Mouse (Mus musculus): Measurements from ENCODE around the gene Catsperg1.
"Not testable (repeated sequence)": the region's sequence is repeated elsewhere in the genome, so short reads cannot be mapped to it uniquely, and the experiment has no call there.

The Catsperg1 gene

DNA sequence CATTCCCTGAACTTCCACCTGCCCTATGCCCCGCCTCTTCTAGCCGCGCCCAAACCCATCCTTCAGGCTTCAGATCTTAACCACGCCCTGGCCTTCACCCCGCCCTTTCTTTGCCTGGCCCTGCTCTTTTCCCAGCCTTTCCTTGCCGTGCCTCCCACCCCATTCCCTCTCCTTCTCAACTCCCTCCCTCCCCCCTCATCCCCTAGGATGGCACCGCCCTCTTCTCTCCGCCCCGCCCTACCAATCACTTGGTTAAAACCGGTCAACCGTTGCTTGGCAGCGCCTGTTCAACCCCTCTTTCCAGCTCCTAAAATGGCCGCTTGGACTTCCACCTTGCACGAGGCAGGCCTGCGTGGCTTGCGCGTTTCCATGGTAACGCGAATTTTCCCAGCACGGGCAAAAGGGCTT lies at the start of gene Catsperg1:
Catsperg1 (minus strand) TSS at position 361 of the 408 bp plus-strand sequence.
- DNase-seq (ENCODE audit: low spot score in 2 of 2): no peak

DNA sequence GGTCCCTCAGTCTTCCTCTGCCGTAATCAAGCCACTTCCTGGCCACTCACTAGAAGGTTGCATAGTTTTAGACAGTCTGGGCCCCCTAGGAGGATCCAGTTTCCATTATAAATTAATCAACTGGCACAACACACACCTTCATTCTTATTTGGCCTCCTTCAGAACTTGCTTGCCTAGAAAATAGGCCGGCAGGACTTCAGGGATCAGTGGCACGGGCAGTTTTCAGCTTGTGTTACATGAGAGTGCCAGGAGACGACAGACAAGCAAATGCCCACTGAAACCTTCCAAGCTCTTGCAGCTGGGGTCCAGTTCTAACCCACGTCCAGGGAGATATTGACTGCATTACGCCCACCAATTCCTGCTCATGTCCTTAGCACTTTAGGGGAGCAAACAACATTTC lies 48.3 kb upstream of the Catsperg1 start:
- DNase-seq (ENCODE audit: low spot score in 2 of 2): no peak

DNA sequence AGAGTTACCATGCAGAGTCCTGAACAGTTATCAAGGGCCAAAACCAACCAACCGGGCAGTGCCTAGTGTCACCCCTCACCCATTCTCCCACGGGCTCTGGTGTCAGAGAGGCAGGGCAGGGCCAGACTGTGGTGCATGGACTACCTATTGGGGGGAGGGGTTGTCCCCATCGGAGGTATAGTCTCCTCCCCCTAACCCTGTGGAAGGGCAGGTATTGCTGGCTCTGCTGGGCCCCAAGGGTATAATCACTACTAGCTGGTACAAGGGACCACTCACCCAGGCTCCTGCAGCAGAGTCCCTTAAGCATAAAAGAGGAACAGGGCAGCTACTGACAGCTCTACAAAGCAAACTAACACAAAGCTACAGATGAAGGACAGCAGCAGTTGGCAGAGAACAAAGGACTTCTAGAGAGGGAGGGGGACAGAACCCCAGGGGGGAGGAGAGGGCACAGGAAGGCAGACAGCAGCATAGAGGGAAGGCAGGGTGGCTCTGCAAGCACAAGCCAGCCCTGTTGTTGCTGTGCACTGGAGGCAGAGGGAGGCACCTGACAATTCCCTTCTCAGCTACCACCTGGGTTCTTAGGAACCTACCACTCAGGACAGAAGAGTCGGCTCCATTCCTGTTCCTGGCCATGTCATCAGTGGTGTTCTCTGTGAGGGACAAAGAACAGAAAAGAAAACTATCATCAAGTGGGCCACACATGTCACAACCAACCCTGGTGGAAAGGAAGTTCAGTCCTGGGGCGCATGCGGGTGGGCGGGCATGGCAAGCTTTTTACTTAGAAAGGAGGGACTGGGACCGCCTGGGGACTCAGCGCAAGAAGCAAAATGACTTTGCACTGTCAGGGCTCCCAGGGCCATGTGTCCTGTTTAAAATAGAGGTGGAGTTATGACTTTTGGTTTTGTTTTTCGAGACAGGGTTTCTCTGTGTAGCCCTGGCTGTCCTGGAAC lies 46.2 kb upstream of the Catsperg1 start:
- DNase-seq (ENCODE audit: low spot score in 2 of 2): peak; percentile 31 to 32

DNA sequence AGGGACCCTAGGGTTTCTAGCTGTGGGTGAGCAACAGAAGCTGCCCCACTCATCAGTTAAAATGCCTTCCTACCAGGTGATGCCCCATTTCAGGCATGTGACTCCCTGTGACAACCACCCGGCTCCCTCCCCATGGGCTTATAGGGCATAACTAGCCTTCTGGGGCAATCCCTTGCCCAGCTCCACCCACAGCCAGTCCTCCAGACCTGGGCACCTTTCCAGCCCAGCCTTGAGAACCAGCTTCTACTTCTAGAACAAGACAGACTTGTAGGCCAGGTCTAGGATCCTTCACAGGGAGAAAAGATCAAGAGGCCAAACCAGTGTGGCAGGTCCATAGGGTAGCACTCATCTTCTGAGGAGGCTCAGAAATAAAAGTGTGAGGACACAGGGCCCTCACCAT lies 43.5 kb upstream of the Catsperg1 start:
- no peak for DNase-seq (ENCODE audit: low spot score in 2 of 2)

DNA sequence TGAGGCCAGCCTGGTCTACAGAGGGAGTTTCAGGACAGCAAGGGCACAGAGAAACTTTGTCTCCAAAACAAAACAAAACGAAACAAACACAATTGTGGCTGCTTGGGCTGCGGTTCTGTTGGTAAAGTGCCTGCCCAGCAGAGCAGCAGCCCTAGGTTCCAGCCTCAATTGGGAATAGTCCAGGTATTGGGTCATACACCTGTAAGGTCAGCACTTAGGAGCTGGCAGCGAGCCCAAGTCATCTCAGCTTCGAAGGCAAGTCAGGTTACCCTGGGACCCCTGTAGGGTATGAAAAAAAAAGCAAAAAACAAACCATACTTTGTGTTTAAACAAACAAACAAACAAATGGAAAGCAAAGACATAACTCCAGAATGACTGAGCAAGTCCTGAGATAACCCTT lies 42.0 kb upstream of the Catsperg1 start:
- DNase-seq (ENCODE audit: low spot score in 2 of 2): no peak

DNA sequence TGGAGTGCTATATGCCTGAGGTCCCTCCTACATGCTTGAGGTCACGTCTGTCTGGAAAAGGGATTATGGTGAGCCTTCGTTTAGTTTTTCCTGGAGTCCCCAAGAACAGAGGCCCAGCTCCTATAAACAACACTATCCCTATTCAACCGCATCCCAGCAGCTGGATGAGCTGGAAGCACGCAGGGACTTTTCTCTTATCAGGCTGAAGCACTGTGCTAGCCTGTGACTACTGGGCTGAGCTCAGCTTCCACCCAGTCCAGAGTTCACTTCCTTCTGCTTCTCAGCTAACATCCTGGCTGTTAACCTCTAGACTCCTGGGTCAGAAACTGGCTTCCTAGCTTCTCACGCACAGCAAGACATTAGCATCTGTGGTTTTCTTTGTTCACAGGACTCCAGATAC lies 40.0 kb upstream of the Catsperg1 start:
- DNase-seq (ENCODE audit: low spot score in 2 of 2): no peak

DNA sequence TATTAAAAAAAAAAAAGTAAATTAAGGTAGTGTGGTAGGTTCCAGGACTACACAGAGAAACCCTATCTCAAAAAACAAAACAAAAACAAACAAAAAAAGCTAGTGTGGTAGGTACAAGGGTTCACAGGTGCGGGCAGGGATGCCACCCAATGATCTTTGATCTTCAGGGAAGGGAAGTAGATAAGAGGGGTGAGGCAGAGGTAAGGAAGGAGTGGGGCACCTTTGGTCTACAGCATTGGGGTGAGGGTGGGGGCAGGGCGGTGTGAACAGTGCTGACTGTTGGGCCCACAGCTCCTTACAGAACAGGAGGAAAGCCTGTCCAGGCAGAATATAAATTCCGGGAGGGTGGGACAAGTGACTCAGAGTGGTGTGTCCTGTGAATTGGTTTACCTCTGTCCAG lies 37.3 kb upstream of the Catsperg1 start:
- peak; percentile 55 to 56 for DNase-seq (ENCODE audit: low spot score in 2 of 2)

DNA sequence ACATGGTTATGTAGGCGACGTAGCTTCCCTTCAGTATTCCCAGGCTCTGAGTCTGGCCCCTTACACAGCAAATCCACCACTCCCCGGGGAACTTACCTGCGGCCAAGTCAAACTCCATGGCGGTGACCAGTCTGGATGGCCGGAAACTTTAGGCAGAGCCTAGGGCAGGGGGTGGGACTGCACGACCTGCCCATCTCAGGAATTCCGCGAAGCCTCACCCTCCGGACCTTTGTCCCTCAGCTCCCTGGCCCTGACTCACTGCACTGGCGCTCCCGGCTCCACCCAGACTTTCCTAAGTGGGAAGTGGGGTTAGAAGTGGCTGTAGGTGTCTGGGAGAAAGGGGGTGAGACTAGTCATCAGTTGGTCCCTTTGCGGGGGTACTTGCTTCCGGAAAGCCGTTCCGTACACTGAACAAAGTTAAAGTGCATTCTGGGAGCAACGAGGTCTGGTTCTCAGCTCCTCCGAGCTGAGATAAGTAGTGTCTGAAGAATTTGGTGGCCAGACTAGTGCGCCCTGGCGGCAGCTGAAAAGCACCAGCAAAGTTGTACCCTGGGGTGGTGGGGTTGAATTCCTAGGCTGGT lies 34.5 kb upstream of the Catsperg1 start, which contains the start of gene 2200002D01Rik:
2200002D01Rik (minus strand) TSS at position 206 of the 581 bp plus-strand sequence.
- peak in 1 of 2 experiments; percentile 34 for DNase-seq (ENCODE audit: low spot score in 2 of 2)

DNA sequence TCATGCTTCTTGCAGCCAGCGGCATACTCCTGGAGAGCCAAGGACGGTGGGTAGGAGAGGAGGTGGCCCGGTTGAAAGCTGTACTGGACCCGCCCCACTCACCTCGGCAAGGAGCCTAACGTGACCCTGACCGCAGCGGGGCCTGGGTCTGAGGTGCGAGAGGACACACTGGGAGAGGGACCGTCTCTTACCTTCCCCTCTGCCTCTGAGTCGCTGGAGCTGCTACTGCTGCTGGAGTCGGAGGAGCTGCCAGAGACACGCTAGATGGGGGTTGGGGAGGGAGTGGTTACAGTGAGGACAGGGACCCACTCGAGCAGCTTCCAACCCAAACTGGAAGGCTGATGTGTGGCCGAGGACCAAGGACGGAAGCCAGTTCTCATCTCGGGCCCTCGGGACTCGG lies 33.9 kb upstream of the Catsperg1 start:
- DNase-seq (ENCODE audit: low spot score in 2 of 2): no peak

DNA sequence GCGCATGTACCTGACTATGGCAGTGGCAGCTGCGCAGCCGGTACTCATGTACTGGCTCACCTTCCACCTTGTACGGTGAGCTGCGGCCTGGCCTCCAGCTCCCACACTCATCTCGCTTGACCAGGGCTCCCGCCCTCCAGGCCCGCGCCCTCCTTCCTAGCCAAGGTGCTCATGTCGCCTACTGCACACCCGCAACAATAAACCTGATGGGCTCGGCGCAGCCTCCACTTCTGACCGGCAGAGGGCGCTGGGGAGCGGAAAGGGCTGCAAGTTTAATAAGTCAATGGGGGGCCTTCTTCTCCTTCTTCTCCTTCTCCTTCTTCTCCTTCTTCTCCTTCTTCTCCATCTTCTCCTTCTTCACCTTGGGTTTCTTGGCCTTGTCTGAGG lies 33.5 kb upstream of the Catsperg1 start:
- peak; percentile 77 to 92 for DNase-seq (ENCODE audit: low spot score in 2 of 2)

DNA sequence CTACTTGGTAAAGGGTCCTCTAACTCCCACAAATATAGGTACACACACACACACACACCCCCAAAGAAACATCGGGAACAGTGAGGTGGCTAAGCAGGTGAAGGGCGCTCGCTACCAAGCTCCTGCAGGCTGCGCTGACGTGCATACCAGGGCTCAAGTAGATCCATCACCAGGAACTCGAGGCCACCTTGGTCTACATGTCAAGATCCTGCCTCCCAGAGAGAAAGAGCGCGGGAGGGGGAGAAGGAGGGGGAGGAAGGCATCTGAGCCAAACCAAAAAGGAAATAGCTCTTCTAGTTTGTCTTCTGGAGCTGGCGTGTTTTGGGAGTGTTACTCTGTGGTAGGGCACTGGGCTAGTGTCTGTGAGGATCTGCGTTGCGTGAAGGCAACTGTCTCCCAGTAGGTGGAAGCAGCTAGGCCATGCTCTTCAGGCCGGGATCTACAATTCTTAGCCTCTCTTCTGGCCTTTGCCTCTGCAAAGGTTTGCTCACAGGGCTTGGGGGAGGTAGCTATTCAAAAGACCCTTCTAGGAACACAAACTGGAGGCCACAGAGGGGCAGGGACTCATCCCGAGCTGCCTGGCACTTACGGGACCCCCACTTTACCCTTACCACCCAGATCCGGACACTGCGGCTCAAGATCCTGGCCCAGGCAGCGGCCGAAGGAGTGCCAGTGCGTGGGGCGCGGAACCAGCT lies 32.9 kb upstream of the Catsperg1 start:
- DNase-seq (ENCODE audit: low spot score in 2 of 2): no peak

DNA sequence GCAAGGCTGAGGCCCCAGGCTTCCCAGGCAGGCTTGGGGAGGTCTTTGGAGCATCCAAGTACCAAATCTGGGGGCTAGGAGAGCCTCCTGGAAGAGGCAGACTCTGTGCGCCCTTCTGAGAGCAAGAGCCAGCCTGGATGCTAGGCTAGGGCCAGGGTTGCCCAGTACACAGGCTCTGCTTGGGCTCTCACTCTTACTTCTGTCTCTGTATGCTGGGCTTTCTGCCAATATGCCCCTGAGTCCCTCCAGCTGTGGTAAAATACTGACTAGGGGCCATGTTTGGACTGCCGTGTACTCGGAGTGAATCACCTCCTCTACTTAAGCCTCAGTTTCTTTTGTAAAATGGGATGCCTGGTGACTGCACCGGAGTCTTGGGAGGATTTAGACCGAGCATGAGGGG lies 32.2 kb upstream of the Catsperg1 start:
- DNase-seq (ENCODE audit: low spot score in 2 of 2): no peak

DNA sequence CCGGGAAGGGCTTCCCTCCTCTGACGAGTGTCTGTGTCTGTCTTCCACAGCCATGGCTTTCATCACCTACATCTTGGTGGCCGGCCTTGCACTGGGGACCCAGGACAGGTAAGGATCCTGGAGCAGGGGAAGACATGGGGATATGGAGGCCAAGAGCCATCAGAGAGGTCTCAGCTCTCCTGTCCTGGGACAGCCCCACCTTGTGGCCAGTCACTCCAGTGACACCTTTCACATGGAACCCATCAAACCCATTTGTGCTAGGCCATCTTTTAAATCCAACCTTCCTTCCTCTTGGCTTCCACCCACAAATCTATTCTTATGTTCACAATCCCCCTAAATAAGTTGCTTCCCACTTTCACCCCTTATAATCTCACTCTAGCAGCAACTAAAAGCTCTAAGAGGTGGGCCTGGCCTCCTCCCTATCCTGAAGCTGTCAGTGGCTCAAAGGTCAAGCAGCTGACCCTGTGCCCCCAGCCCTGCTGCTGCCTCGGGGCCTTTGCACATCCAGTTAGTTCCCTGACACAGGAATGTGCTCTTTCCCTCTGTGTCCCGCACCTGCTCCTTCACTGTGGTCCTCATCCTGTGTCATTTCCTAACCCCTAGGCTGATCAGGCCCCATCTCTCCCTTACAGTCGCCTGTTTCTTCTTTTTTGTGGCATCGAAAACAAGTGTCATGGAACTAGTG lies 31.0 kb upstream of the Catsperg1 start:
- peak in 1 of 2 experiments; percentile 55 for DNase-seq (ENCODE audit: low spot score in 2 of 2)

DNA sequence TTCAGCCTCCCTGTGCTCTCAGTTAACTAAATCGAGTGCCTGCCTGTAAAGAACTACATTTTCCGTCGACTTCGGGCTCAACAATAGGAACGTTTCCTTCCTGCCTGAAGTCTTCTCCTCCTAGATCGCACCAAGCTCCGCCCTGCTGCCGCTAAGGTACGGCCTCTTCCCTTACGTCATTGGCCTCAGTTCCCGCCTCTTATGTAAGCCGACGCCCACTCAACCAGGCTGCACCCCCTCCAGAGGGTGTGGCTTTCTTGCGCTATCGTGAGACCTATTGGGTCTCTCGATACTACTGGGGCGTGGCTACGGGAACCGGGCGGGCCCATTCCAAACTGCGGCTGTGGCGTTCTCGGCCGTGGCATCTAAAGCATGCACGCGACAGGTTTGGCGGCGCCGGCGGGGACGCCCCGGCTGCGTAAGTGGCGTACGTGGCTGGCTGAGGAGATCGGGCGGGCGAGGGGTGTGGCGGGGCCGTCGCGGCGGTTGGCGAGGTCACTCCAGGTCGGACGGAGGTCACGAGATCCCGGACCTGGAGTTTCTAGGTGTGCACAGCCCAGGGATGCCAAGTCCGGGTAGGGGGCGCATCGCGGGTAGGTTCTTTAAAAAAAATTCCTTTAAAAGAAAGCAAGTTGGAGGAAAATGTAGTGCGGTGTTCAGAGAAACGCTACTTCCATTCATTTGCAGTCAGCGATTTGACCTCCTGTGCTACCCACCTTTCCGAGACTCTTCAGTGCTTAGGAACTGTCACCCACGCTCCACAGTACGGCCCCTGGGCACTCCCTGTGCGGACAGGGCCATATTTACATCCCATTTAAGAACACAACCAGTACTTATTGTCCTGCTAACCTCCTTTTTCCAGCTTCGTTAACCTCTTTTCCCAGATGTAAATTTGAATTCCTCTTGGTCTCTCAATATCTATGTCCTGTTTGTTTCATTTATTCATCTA lies 24.5 kb upstream of the Catsperg1 start, which contains the start of gene Yif1b:
Yif1b (plus strand) TSS at position 311 of the 949 bp plus-strand sequence.
- DNase-seq (ENCODE audit: low spot score in 2 of 2): peak; percentile 97 to 99

DNA sequence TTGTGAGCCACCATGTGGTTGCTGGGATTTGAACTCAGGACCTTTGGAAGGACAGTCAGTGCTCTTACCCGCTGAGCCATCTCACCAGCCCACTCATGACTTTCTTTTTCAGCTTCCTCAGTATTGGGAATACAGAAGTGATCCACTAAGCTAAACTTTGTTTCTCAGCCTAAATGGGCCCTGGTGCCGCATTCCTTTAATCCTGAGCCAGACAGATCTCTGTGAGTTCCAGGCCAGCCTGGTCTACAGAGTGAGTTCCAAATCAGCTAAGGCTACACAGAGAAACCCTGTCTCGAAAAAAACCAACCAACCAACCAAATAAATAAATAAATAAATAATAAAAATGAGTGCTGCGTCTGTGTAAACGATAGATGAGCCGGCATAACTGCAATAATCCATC lies 23.8 kb upstream of the Catsperg1 start:
- DNase-seq (ENCODE audit: low spot score in 2 of 2): not testable (repeated sequence)

DNA sequence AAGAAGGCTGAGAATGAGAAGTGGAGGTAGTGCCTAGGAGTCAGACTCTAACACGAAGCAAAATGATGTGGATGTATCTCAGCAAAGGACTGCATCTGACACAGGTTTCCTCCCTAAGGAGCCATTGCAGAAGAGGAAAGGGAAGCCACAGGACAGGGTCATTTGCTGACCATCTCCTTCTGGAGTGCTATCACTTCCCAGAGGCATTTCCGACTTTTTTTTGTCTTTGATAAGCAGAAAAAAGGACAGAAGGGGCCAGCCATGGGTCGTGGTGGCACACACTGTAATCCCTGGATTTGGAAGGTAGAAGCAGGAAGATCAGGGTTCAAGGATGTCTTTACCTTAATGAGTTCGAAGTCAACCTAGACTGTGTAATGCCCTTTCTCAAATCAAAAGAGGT lies 22.8 kb upstream of the Catsperg1 start:
- DNase-seq (ENCODE audit: low spot score in 2 of 2): no peak

DNA sequence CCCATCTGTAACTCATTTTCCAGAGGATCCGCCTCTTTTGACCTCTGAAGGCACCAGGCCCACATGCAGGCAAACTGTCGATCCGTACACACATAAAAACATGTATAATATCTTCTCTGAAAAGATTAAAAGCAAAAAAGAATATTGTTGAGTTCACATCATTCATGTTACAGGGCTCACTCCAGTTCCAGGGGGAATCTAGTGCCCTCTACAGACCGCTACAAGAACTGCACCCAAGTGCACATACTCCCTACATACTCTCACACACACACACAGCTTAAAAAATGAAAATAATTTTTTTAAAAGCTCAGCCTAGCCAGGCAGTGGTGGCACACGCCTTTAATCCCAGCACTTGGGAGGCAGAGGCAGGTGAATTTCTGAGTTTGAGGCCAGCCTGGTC lies 20.8 kb upstream of the Catsperg1 start:
- DNase-seq (ENCODE audit: low spot score in 2 of 2): no peak

DNA sequence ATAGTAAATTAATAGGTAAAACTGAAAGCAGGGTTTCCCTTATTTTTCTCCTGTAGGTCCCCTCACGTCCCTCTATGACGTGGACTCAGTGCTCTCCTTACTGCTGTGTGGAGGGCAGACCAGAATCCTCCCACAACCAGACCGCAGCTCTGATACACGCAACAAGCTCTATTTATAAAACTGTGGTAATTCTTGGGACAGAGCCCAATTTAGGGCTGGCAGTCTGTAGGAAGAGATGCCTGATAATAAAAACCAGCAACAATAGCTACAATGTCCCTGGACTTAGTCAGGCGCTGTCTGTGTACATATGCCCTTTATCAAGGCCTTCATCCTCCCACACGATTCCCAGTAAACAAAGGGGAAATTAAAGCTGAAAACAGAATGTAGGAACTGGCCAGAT lies 19.9 kb upstream of the Catsperg1 start:
- DNase-seq (ENCODE audit: low spot score in 2 of 2): no peak

DNA sequence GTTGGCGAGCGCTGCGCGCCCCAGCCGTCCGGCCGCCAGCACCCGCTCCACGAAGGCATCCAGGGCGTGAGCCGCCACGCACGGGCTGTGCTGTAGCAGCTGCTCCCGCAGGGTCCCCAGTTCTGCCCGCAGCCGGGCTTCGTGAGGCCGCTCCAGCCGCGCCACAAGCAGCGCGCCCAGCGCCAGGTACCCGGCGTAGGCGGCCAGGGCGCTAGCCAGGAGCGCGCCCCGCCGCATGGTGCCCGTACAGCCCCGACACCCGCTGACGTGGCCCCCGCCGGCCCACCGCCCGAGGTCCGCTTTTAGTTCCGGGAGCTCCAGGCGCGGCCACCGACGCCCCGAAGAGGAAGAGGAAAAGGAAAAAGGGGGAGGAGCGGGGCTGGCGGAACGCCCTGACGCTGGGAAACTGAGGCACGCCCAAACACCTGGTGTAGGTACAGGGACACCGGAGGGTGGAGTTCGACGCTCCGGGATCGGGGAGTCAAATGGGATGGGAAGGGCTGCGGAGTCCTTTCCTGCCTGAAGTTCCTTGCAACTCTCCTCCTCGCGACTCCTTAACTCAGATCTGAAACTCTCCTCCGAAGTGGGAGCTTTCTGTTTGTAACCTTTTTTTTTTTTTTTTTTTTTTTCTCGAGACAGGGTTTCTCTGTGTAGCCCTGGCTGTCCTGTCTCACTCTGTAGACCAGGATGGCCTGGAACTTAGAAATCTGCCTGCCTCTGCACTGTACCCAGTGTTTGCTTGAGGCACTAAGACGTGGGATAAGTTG lies 18.6 kb upstream of the Catsperg1 start, which contains the start of gene Kcnk6:
Kcnk6 (minus strand) TSS at position 269 of the 767 bp plus-strand sequence.
- no peak for DNase-seq (ENCODE audit: low spot score in 2 of 2)

DNA sequence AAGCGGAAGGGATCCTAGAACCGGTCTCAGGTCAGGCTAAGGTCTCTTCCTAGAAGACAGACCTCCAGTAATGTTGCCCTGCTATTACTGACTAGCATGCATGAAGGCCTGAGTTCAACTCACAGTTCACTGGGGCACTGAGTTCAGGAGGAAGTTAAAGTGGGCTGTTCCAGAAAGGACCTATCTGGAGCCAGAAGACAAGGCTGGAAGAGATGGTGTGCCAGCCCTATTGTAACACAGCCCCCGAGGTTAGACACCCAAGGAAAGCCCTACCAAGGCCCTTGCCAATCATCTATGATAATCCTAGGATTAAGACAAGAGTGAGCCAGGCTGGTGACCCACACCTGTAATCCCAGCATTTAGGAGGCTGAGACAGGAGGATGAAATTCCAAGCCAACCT lies 17.7 kb upstream of the Catsperg1 start:
- no peak for DNase-seq (ENCODE audit: low spot score in 2 of 2)
